Mouse (Mus musculus): ENCODE results near the gene Blvra.

The Blvra gene

DNA sequence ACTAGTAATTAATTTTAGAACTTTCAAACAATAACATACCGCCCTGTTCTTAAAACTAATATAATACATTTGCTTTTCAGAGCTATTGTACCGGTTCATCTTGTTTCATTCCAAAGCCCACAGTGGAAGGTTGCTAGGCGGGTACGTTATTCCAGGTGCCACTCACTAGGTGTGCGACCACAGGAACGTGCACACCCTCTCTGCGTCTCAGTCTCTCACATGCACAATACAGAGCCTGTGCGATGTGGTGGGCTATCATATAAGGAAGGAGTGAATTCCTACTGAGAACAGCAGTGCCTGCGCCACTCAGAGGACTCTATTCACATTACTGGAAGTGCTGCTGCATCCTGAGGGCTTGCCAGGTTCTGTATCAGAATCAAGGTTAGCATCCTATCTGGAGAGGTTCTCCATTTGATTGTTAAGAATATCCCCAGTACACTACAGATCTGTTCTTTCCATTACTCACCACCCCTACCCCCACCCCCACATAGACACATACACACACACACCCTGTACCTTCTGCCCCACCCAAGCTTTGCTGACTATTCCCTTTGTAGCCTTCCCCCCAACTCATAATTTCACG lies 67.5 kb downstream of the Blvra start:
- no peak for DNase-seq

DNA sequence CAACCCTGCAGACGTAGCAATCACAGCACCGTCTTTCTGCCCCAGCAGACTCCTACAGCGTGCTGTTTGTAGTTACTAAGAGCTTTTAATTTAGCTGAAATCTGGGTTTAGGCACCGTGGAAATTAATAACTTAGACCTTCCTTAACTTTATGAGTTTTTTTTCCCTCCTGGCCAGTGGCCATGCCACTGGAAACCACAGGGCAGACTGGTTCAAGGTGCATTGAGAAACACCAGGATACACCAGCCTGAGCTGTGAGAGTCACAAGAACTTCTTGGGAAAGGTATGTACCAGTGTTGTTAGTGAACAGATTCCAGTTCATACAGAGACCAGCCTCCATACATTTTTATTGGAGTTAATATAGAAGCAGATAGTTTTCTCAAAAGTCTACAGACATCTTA lies 68.0 kb downstream of the Blvra start:
- DNase-seq: no peak

DNA sequence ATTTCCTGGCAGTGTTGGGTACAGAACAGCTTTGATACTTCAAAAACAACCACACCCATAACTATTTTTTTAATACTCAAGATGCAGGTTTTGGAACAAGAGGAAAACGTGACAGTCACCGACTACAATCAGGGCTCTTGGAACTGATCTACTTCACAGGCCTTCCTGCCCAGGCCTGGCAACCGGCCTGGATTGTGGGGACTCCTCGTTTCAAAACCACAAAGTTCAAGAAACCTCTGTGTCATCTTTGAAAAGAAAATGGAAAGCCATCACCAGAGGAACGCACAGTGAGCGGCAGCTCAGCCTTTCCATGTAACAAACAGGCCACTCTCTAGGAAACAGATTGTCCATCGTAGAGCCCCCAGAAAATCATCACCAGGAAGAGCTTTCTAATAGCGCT lies 68.6 kb downstream of the Blvra start:
- no peak for DNase-seq

DNA sequence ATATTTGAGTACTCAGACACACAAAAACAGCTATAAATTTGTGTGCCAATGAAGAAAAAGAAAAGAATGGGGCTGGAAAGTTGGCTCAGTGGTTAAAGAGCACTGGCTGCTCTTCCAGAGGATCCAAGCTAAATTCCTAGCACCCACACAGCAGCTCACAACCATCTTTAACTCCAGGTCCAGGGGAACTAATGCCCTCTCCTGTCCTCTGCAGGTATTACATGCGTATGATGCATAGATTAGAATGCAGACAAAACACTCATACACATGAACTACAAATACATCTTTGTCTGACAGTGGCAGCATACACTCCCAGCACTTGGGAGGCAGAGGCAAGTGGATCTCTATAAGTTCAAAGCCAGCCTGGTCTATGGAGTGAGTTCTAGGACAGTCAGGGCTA lies 69.1 kb downstream of the Blvra start:
- DNase-seq: no peak

DNA sequence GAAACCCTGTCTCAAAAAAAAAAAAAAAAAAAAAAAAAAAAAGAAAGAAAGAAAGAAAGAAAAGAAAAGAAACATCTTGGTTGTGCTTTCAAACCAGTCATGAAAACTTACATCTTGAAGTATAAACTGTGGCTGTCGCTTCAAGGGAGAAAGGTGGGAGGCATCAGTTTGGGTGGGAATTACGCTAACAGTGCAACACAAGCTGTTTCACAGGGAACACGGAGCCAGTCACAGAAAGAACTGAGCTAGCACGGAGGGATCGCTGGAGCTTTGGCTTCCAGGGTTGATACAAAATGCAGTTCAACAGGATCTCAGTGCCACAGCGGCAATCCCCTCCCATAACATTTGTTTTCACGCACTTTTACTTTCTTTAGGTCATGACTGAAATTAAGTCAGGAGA lies 69.5 kb downstream of the Blvra start:
- DNase-seq: no peak

DNA sequence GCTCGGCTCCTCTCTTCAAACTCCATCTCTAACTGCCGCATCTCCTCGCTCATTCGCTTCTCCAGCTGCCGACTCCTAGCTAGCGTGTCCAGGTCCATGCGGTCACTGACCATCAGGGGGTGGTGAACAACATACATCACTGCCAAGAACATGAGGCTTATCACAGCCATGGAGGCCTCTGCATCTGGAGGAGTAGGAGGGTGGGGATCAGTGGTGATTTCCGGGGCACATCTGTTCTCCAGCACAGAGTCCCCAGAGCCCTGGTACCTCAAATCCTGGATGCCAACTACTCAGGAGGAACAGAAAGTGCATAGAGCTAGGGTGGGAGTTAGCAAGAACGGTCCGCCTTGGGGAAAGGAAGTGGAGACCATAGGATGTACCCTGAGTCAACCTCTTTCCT lies 71.6 kb downstream of the Blvra start:
- DNase-seq: no peak

DNA sequence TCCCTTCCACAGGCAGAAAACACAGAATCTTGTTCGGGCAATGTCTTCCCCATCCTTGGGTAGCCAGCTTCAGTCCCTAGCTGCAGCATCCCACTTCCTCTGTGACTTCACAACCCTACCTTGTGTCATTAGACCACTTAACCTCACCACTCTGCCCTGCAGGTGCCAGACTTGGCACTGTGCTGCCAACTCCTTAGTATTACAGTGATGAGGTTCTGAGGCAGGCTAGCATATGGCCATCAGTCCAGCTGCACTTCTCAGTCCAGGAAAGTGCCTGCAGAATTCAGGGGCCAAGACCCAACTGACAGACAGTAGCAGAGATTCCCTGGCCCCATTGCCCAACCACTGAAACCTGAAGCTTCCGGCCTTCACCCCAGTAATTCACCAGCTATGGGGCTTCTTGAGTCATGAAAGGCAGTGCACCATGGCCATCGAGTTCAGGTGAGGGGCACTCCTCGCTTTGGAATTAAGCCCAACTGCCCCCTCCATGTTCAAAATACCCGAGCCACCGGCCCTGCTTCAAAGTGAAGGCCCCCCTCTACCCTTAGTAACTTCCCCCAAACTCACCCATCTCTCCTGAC lies 72.2 kb downstream of the Blvra start:
- DNase-seq: no peak

DNA sequence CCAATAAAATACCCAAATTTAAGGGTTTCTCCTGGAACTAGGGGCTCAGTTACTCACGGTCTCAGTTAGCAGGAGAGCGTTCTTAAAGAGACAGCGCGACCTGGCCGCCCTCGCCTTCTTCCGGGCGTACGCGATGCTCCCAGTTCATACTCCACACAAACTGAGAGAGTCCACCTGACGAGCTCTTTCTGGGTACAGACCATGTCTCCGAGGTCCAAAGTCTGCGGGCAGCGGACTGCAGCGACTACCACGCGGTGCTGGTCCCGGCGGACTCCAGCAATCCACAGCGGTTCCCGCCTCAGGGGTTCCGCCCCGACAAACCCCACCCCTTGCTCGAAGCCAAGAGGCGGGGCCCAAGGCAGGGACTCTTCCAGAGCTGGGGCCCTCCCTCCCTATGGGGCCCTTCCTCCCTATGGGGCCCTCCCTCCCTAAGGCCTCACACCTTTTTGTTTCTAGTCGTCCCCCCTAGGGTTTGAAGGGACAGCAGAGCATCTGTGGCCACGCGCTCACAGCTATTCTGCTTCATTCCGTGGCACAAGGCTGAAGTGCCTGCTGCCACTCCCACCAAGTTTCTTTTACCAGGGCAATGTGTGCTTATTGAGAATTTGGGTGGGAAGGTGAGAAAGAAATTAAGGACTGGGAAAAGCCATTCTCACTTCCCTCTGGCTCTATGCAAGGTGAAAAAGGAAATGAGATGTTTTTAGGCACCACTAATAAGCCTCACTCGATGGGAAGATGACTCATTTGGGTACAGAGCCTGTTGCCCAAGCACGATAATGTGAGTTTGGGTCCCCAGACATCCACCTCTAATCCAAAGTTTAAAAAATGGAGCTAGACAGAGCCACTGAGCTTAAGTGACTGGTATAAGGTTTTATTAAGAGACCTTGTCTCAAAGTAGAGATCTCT lies 72.9 kb downstream of the Blvra start, which contains the start of gene Itpripl1:
Itpripl1 (minus strand) TSS at position 285 of the 906 bp plus-strand sequence.
- peak; percentile 26 for DNase-seq

DNA sequence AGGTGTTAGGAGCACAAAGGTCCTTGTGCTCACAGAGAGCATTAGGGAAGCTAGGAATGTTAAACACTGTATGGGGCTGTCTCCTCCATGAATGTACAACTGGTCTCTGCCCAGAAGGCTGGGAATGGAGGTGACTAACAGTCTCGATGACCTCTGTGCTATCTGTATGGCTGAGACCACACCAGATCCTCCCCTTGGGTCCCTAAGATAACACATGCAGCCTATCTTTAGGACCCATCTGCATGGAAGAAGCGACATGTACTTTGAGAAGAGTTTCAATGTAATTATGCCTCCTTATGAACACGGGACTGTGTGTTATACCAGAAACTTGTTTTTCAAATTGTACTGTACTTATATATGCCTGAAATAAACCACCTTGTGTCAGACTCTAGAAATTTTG lies 75.2 kb downstream of the Blvra start:
- no peak for DNase-seq

Data from cerebellum, adult 9-11 months (tissue).